Mouse (Mus musculus) subcutaneous adipose tissue, adult 2 months (tissue): Measurements from ENCODE around the gene Nek2. TPM values are rescaled to one million over a fixed set of nuclear protein-coding genes. Genes with fewer than 3 reads are reported as not detected.

Experiments
- polyA plus RNA-seq: library from polyadenylated mRNA; depleted of rRNA; stranded (reverse); fragments of >200 nt; gene quantifications from 2 replicates; pipeline ENCODE4 v1.2.3, GENCODE M21; 2012; ENCODE audit warnings: low replicate concordance; rRNA removed

The Nek2 gene
- 0.86 and 2.8 TPM in 2 replicates for polyA plus RNA-seq

GRCm38 (mm10) chr1:191821326-191822091 is at the start of gene Nek2:
Gene Nek2, plus strand, starts transcription at chr1:191821444.

Other genes with a start within 250 kb of the Nek2 start
- gene Dtl, start 245.9 kb upstream of the Nek2 start, polyA plus RNA-seq = 1.0 and 3.6 TPM in 2 replicates
- gene Ints7, start 245.8 kb upstream of the Nek2 start, polyA plus RNA-seq = 22.6 and 34.9 TPM in 2 replicates
- gene Lpgat1, start 103.6 kb upstream of the Nek2 start, polyA plus RNA-seq = 38.0 and 136 TPM in 2 replicates
- gene Slc30a1, start 85.3 kb downstream of the Nek2 start, polyA plus RNA-seq = 8.1 and 13.8 TPM in 2 replicates
- 0.18 and 0.34 TPM in 2 replicates for gene Rd3, start 155.9 kb downstream of the Nek2 start, polyA plus RNA-seq